Mouse (Mus musculus): ENCODE results near the gene Tspan15. TPM values are rescaled to one million over a fixed set of nuclear protein-coding genes. Genes with fewer than 3 reads are reported as not detected.

Gene Tspan15
- polyA plus RNA-seq, 1 experiment from 2014 or later, result 22.3 TPM

GRCm38 (mm10) chr10:62198891-62199290 is 32.2 kb downstream of the Tspan15 start:
- no peaks in the 10 kb centered on the region for H3K27me3 ChIP-seq (replicated peaks; ENCODE audit: low read depth, poor library complexity, severe bottlenecking)
- no peak for DNase-seq (ENCODE audit: low spot score)
- peaks cover 28% of the 10 kb centered on the region for H3K4me1 ChIP-seq
- WGBS, result 66% methylated on average over 1 of the region's 1 CpGs
- H3K4me3 ChIP-seq, result no peak overlapping the region
- no peak overlapping the region for H3K27ac ChIP-seq (replicated peaks)
- H3K36me3 ChIP-seq (replicated peaks), result peaks cover 14% of the 10 kb centered on the region; the same call in 1 of the 2 replicates
- no peaks in the 10 kb centered on the region for H3K9me3 ChIP-seq

GRCm38 (mm10) chr10:62197403-62197802 is 33.6 kb downstream of the Tspan15 start:
- 70% methylated on average over 4 of the region's 4 CpGs for WGBS

GRCm38 (mm10) chr10:62195376-62195775 is 35.7 kb downstream of the Tspan15 start:
- H3K4me1 ChIP-seq, result peaks cover 28% of the 10 kb centered on the region
- H3K4me3 ChIP-seq, result no peak overlapping the region
- H3K27ac ChIP-seq (replicated peaks), result no peak overlapping the region
- no peaks in the 10 kb centered on the region for H3K9me3 ChIP-seq
- WGBS, result 54% methylated on average over 7 of the region's 7 CpGs
- peak; percentile 25 for DNase-seq (ENCODE audit: low spot score)
- 0 out of 2 replicates have a peak, but pooled peaks cover 6% of the 10 kb centered on the region for H3K27me3 ChIP-seq (replicated peaks; ENCODE audit: low read depth, poor library complexity, severe bottlenecking)
- 0 out of 2 replicates have a peak, but pooled peaks cover 1% of the 10 kb centered on the region for H3K36me3 ChIP-seq (replicated peaks)

More at GRCm38 (mm10) chr10:62197403-62197802, 33.6 kb downstream of the Tspan15 start:
- DNase-seq (ENCODE audit: low spot score), result no peak
- no peak overlapping the region for H3K4me3 ChIP-seq
- peaks cover 14% of the 10 kb centered on the region; the same call in 1 of the 2 replicates for H3K36me3 ChIP-seq (replicated peaks)
- H3K27me3 ChIP-seq (replicated peaks; ENCODE audit: low read depth, poor library complexity, severe bottlenecking), result 0 out of 2 replicates have a peak, but pooled peaks cover 6% of the 10 kb centered on the region
- peaks cover 28% of the 10 kb centered on the region for H3K4me1 ChIP-seq
- no peaks in the 10 kb centered on the region for H3K9me3 ChIP-seq
- no peak overlapping the region for H3K27ac ChIP-seq (replicated peaks)

- Histone ChIP-seq H3K9me3 (no peaks in the 10 kb centered on the region), H3K4me1 (peaks cover 32% of the 10 kb centered on the region), H3K4me3 (no peak overlapping the region), H3K36me3 (replicated peaks) (no peaks in the 10 kb centered on the region), H3K27me3 (replicated peaks; ENCODE audit: low read depth, poor library complexity, severe bottlenecking) (0 out of 2 replicates have a peak, but pooled peaks cover 6% of the 10 kb centered on the region), H3K27ac (replicated peaks) (no peak overlapping the region)
- no peak for DNase-seq (ENCODE audit: low spot score)
- WGBS, result 60% methylated on average over 6 of the region's 6 CpGs
Measured at GRCm38 (mm10) chr10:62194946-62195345, 36.1 kb downstream of the Tspan15 start.

GRCm38 (mm10) chr10:62194461-62194860 is 36.6 kb downstream of the Tspan15 start:
- Histone ChIP-seq H3K4me3 (no peak overlapping the region), H3K27me3 (replicated peaks; ENCODE audit: low read depth, poor library complexity, severe bottlenecking) (0 out of 2 replicates have a peak, but pooled peaks cover 6% of the 10 kb centered on the region), H3K36me3 (replicated peaks) (no peaks in the 10 kb centered on the region), H3K9me3 (no peaks in the 10 kb centered on the region), H3K27ac (replicated peaks) (no peak overlapping the region), H3K4me1 (peaks cover 34% of the 10 kb centered on the region)
- WGBS, result 79% methylated on average over 5 of the region's 5 CpGs
- no peak for DNase-seq (ENCODE audit: low spot score)

GRCm38 (mm10) chr10:62194043-62194442 is 37.0 kb downstream of the Tspan15 start:
- Histone ChIP-seq H3K4me3 (no peak overlapping the region), H3K4me1 (peaks cover 34% of the 10 kb centered on the region), H3K9me3 (no peaks in the 10 kb centered on the region), H3K36me3 (replicated peaks) (no peaks in the 10 kb centered on the region), H3K27ac (replicated peaks) (no peak overlapping the region), H3K27me3 (replicated peaks; ENCODE audit: low read depth, poor library complexity, severe bottlenecking) (0 out of 2 replicates have a peak, but pooled peaks cover 6% of the 10 kb centered on the region)
- WGBS, result 88% methylated on average over 6 of the region's 6 CpGs
- DNase-seq (ENCODE audit: low spot score), result no peak

- H3K27me3 ChIP-seq (replicated peaks; ENCODE audit: low read depth, poor library complexity, severe bottlenecking), result 0 out of 2 replicates have a peak, but pooled peaks cover 6% of the 10 kb centered on the region
- WGBS, result 76% methylated on average over 9 of the region's 9 CpGs
- no peaks in the 10 kb centered on the region for H3K9me3 ChIP-seq
- no peak overlapping the region for H3K4me3 ChIP-seq
- H3K36me3 ChIP-seq (replicated peaks), result no peaks in the 10 kb centered on the region
- H3K27ac ChIP-seq (replicated peaks), result no peak overlapping the region
- DNase-seq (ENCODE audit: low spot score), result no peak
- peaks cover 34% of the 10 kb centered on the region for H3K4me1 ChIP-seq
Measured at GRCm38 (mm10) chr10:62192701-62193157, 38.3 kb downstream of the Tspan15 start.

GRCm38 (mm10) chr10:62190821-62191220 is 40.2 kb downstream of the Tspan15 start:
- H3K36me3 ChIP-seq (replicated peaks), result no peaks in the 10 kb centered on the region
- H3K9me3 ChIP-seq, result no peaks in the 10 kb centered on the region
- WGBS, result 92% methylated on average over 7 of the region's 7 CpGs
- H3K27ac ChIP-seq (replicated peaks), result no peak overlapping the region
- H3K27me3 ChIP-seq (replicated peaks; ENCODE audit: low read depth, poor library complexity, severe bottlenecking), result peaks cover 6% of the 10 kb centered on the region; the same call in 1 of the 2 replicates
- no peak overlapping the region for H3K4me3 ChIP-seq
- no peak for DNase-seq (ENCODE audit: low spot score)
- peaks cover 19% of the 10 kb centered on the region for H3K4me1 ChIP-seq

- Histone ChIP-seq H3K4me3 (no peak overlapping the region), H3K27ac (replicated peaks) (no peak overlapping the region), H3K9me3 (no peaks in the 10 kb centered on the region), H3K27me3 (replicated peaks; ENCODE audit: low read depth, poor library complexity, severe bottlenecking) (peaks cover 6% of the 10 kb centered on the region; the same call in 1 of the 2 replicates), H3K4me1 (peaks cover 10% of the 10 kb centered on the region), H3K36me3 (replicated peaks) (no peaks in the 10 kb centered on the region)
- 77% methylated on average over 4 of the region's 4 CpGs for WGBS
- no peak for DNase-seq (ENCODE audit: low spot score)
Measured at GRCm38 (mm10) chr10:62189910-62190309, 41.1 kb downstream of the Tspan15 start.

- WGBS, result 65% methylated on average over 3 of the region's 3 CpGs
- DNase-seq (ENCODE audit: low spot score), result no peak
- no peak overlapping the region for H3K4me3 ChIP-seq
- H3K27ac ChIP-seq (replicated peaks), result no peak overlapping the region
- peaks cover 8% of the 10 kb centered on the region; the same call in 1 of the 2 replicates for H3K27me3 ChIP-seq (replicated peaks; ENCODE audit: low read depth, poor library complexity, severe bottlenecking)
- H3K36me3 ChIP-seq (replicated peaks), result no peaks in the 10 kb centered on the region
- H3K4me1 ChIP-seq, result peaks cover 6% of the 10 kb centered on the region; the same call in 1 of the 2 replicates
- no peaks in the 10 kb centered on the region for H3K9me3 ChIP-seq
Measured at GRCm38 (mm10) chr10:62189303-62189702, 41.7 kb downstream of the Tspan15 start.

GRCm38 (mm10) chr10:62186882-62187281 is 44.2 kb downstream of the Tspan15 start:
- no peaks in the 10 kb centered on the region for H3K36me3 ChIP-seq (replicated peaks)
- H3K4me3 ChIP-seq, result no peak overlapping the region
- WGBS, result 20% methylated on average over 7 of the region's 7 CpGs
- no peaks in the 10 kb centered on the region for H3K9me3 ChIP-seq
- H3K27me3 ChIP-seq (replicated peaks; ENCODE audit: low read depth, poor library complexity, severe bottlenecking), result peaks cover 20% of the 10 kb centered on the region
- DNase-seq (ENCODE audit: low spot score), result peak; percentile 84
- peaks cover 9% of the 10 kb centered on the region for H3K4me1 ChIP-seq
- H3K27ac ChIP-seq (replicated peaks), result no peak overlapping the region

GRCm38 (mm10) chr10:62183053-62183452 is 48.0 kb downstream of the Tspan15 start:
- H3K36me3 ChIP-seq (replicated peaks), result no peaks in the 10 kb centered on the region
- no peak overlapping the region for H3K4me3 ChIP-seq
- 2% methylated on average over 10 of the region's 10 CpGs for WGBS
- DNase-seq (ENCODE audit: low spot score), result peak; percentile 95
- H3K4me1 ChIP-seq, result peaks cover 7% of the 10 kb centered on the region
- H3K9me3 ChIP-seq, result no peaks in the 10 kb centered on the region
- no peak overlapping the region for H3K27ac ChIP-seq (replicated peaks)
- peaks cover 20% of the 10 kb centered on the region for H3K27me3 ChIP-seq (replicated peaks; ENCODE audit: low read depth, poor library complexity, severe bottlenecking)

- H3K36me3 ChIP-seq (replicated peaks), result no peaks in the 10 kb centered on the region
- H3K9me3 ChIP-seq, result no peaks in the 10 kb centered on the region
- no peak overlapping the region for H3K27ac ChIP-seq (replicated peaks)
- H3K4me3 ChIP-seq, result no peak overlapping the region
- no peak for DNase-seq (ENCODE audit: low spot score)
- H3K27me3 ChIP-seq (replicated peaks; ENCODE audit: low read depth, poor library complexity, severe bottlenecking), result peaks cover 20% of the 10 kb centered on the region
- WGBS, result 75% methylated on average over 6 of the region's 6 CpGs
- peaks cover 7% of the 10 kb centered on the region for H3K4me1 ChIP-seq
Measured at GRCm38 (mm10) chr10:62182471-62183014, 48.5 kb downstream of the Tspan15 start.
